Mouse (Mus musculus) hindbrain, embryonic 14.5 days (tissue): ENCODE measurements around the gene Dmap1. TPM values are rescaled to one million over a fixed set of nuclear protein-coding genes. Genes with fewer than 3 reads are reported as not detected.
A peak's percentile ranks its signal among the peaks of the same experiment; 100 is the strongest.

Source experiments
- ATAC-seq: fragments of 200-750 bp; cut with Nextera tagmentation; 2 replicates; pipeline ENCODE4 v1.8.0; 2017; ENCODE audit warnings: moderate number of reproducible peaks, mild to moderate bottlenecking, moderate TSS enrichment, moderate library complexity; ENCODE audit not compliant: low FRiP score
- DNase-seq: peaks from one replicate; pipeline ENCODE4 v3.0.0-alpha.2; 2015; ENCODE audit warnings: low spot score
- H3K27ac ChIP-seq: fragments of 300-500 bp; sonication (generic); 2 replicates; pipeline ENCODE4 v1.5.1; 2014; ENCODE audit warnings: mild to moderate bottlenecking, moderate library complexity
- H3K27me3 ChIP-seq: fragments of 300-500 bp; sonication (generic); 2 replicates; pipeline ENCODE4 v1.6.1; 2014; ENCODE audit warnings: mild to moderate bottlenecking, low read length, mixed read lengths; ENCODE audit not compliant: control insufficient read depth, insufficient read depth
- H3K36me3 ChIP-seq: fragments of 300-500 bp; sonication (generic); replicated peaks from 2 replicates; pipeline ENCODE4 v1.6.1; 2014; ENCODE audit not compliant: control insufficient read depth, insufficient read depth
- H3K4me1 ChIP-seq: fragments of 300-500 bp; sonication (generic); replicated peaks from 2 replicates; pipeline ENCODE4 v1.6.1; 2014; ENCODE audit warnings: antibody characterized with exemption, low read length, mixed read lengths; ENCODE audit not compliant: control insufficient read depth, insufficient read depth
- H3K4me2 ChIP-seq: fragments of 300-500 bp; sonication (generic); replicated peaks from 2 replicates; pipeline ENCODE4 v1.6.1; 2014; ENCODE audit warnings: mild to moderate bottlenecking, moderate library complexity
- H3K4me3 ChIP-seq: fragments of 300-500 bp; sonication (generic); replicated peaks from 2 replicates; pipeline ENCODE4 v1.5.1; 2014; ENCODE audit warnings: mild to moderate bottlenecking, low read length
- H3K9ac ChIP-seq: fragments of 300-500 bp; sonication (generic); 2 replicates; pipeline ENCODE4 v1.6.1; 2014
- H3K9me3 ChIP-seq: fragments of 300-500 bp; sonication (generic); 2 replicates; pipeline ENCODE4 v1.6.1; 2016; ENCODE audit warnings: low read length; ENCODE audit not compliant: control insufficient read depth
- WGBS: fragments of 180-500 bp; shearing (Covaris S2); extraction: QIAGEN DNeasy Blood & Tissue Kit; methylation state at CpG from one replicate; pipeline ENCODE4 v1.1.7; 2014; 5-methylcytosine and 5-hydroxymethylcytosine counted together
- polyA plus RNA-seq: library from polyadenylated mRNA; unstranded; fragments of >200 nt; fragmentation: Nextera tagmentation; extraction: Ambion mirVana; gene quantifications from 2 replicates; pipeline ENCODE4 v1.2.1, GENCODE M21; 2014

Dmap1 gene
- polyA plus RNA-seq, 1 experiment from 2014 or later, result 82.0 TPM

DNA sequence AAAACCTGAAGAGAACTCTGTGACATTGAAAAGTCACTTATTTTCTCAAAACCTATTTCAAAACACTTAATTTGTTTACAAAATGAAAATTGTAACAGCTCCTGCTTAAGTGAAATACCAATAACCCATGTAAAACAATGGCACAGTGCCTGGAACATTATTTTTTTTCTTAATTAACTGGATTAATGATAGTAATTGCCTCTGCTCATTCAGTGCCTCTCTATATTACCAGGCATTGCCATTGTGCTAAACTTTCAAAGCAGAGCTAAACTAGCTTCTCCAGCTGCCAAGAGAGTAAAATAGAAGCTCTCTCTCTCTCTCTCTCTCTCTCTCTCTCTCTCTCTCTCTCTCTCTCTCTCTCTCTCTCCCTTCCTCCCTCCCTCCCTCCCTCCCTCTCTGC, 390 bp upstream of the Dmap1 start:
- peak overlapping the region; percentile 95 for H3K4me2 ChIP-seq
- H3K9me3 ChIP-seq, result no peaks in the 10 kb centered on the region
- H3K27ac ChIP-seq, result 0 out of 2 replicates have a peak overlapping the region, but pooled peaks have one; percentile 1
- peak overlapping the region; percentile 83 for H3K4me3 ChIP-seq
- H3K27me3 ChIP-seq, result no peaks in the 10 kb centered on the region
- ATAC-seq, result peak; percentile 28; the same call in 1 of the 2 replicates
- peaks cover 14% of the 10 kb centered on the region; the same call in 1 of the 2 replicates for H3K4me1 ChIP-seq
- no peak for DNase-seq
- H3K9ac ChIP-seq, result peak overlapping the region; percentile 89
- H3K36me3 ChIP-seq, result peaks cover 32% of the 10 kb centered on the region

GRCm38 (mm10) chr4:117680963-117681362, 1.1 kb downstream of the Dmap1 start:
- H3K4me3 ChIP-seq, result peak overlapping the region; percentile 83; the same call in 1 of the 2 replicates
- WGBS, result 81% methylated on average over 6 of the region's 6 CpGs
- peaks cover 46% of the 10 kb centered on the region for H3K36me3 ChIP-seq
- H3K9me3 ChIP-seq, result no peaks in the 10 kb centered on the region
- peak overlapping the region; percentile 95 for H3K4me2 ChIP-seq
- no peaks in the 10 kb centered on the region for H3K27me3 ChIP-seq
- peaks cover 14% of the 10 kb centered on the region; the same call in 1 of the 2 replicates for H3K4me1 ChIP-seq
- ATAC-seq (no peak), DNase-seq (no peak)
- no peak overlapping the region for H3K9ac ChIP-seq
- H3K27ac ChIP-seq, result no peak overlapping the region

DNA sequence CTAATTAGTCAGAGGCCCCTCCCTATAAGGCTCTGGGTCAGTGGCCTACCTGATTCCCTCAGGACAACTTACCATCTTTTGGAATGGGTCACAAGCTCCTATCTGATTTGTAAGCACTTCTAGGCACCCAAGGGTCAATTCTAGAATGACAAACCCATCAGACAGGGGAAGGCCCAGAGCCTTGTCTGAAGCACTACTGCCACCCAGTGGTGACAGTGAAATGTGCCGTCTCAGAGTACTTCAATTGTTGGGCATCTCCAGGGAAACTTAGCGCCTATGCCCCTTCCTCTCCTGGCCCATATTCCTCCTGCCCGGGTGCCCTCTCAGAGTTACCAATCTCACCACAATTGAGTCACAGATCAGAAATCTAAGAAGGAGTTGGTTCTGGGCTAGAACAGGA, 5.2 kb downstream of the Dmap1 start:
- Histone ChIP-seq H3K9ac (no peak overlapping the region), H3K27ac (no peak overlapping the region), H3K36me3 (peaks cover 76% of the 10 kb centered on the region), H3K4me1 (peaks cover 8% of the 10 kb centered on the region; the same call in 1 of the 2 replicates), H3K9me3 (no peaks in the 10 kb centered on the region), H3K4me3 (no peak overlapping the region), H3K4me2 (no peak overlapping the region), H3K27me3 (no peaks in the 10 kb centered on the region)
- peak; percentile 93 for DNase-seq
- 8% methylated on average over 3 of the region's 3 CpGs for WGBS
- ATAC-seq, result peak; percentile 59

- no peak for ATAC-seq
- H3K9ac ChIP-seq, result no peak overlapping the region
- H3K36me3 ChIP-seq, result peaks cover 56% of the 10 kb centered on the region
- H3K4me1 ChIP-seq, result no peaks in the 10 kb centered on the region
- DNase-seq, result no peak
- H3K4me2 ChIP-seq, result no peak overlapping the region
- 87% methylated on average over 3 of the region's 3 CpGs for WGBS
- no peak overlapping the region for H3K4me3 ChIP-seq
- no peak overlapping the region for H3K27ac ChIP-seq
- no peaks in the 10 kb centered on the region for H3K27me3 ChIP-seq
- no peaks in the 10 kb centered on the region for H3K9me3 ChIP-seq
Observed at GRCm38 (mm10) chr4:117673901-117674300, 8.2 kb downstream of the Dmap1 start.

GRCm38 (mm10) chr4:117672042-117672441, 10.0 kb downstream of the Dmap1 start:
- Histone ChIP-seq H3K4me2 (no peak overlapping the region), H3K36me3 (peaks cover 40% of the 10 kb centered on the region), H3K9me3 (no peaks in the 10 kb centered on the region), H3K27me3 (no peaks in the 10 kb centered on the region), H3K9ac (no peak overlapping the region), H3K4me1 (no peaks in the 10 kb centered on the region), H3K27ac (no peak overlapping the region), H3K4me3 (no peak overlapping the region)
- no peak for ATAC-seq
- no peak for DNase-seq
- WGBS, result 56% methylated on average over 9 of the region's 9 CpGs

DNA sequence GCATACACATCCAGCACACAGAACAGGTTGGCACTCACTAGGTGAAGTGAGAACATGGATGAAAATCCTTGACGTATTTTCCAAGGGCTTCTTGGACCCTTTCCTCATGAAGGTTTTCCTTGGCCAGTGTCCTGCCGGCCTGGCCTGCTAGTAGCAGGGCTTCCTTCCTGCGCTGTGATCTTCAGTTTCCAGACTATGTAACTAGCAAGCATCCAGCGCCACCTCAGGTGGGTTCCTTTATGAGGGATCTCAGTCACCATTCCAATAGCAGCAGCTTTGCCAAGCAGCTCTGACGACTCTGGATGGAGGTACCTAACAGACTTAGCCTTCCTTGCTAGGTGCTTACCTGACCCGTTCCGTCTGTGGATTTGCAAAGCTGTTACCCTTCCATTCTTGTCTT, 12.2 kb downstream of the Dmap1 start:
- no peaks in the 10 kb centered on the region for H3K27me3 ChIP-seq
- ATAC-seq (no peak), DNase-seq (no peak)
- no peak overlapping the region for H3K27ac ChIP-seq
- H3K9ac ChIP-seq, result no peak overlapping the region
- no peaks in the 10 kb centered on the region for H3K9me3 ChIP-seq
- H3K4me3 ChIP-seq, result no peak overlapping the region
- peaks cover 19% of the 10 kb centered on the region for H3K36me3 ChIP-seq
- H3K4me1 ChIP-seq, result peaks cover 8% of the 10 kb centered on the region
- WGBS, result 81% methylated on average over 7 of the region's 7 CpGs
- no peak overlapping the region for H3K4me2 ChIP-seq

- no peak overlapping the region for H3K27ac ChIP-seq
- H3K27me3 ChIP-seq, result no peaks in the 10 kb centered on the region
- 56% methylated on average over 8 of the region's 8 CpGs for WGBS
Observed at GRCm38 (mm10) chr4:117666054-117666453, 16.0 kb downstream of the Dmap1 start.

DNA sequence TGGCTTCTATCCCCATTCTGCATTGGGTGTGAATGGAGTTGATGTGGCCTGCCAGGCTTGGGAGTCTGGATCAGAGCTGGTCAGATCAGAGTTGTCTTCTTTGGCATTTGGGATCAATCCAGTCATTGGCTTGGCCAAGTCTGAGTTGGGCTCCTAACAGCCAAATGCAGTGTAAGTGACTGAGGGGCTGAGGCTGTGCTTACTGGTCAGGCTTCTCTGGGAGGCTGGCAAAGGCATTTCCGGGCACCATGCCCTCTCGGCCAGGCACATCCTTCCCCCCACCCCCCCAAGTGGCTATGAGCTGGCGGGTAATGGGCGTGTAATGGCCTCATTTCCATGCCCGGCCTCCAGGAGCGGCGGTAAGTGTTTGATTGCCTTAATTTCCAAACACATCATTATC, 16.5 kb downstream of the Dmap1 start:
- Histone ChIP-seq H3K27ac (peak overlapping the region; percentile 34), H3K4me3 (no peak overlapping the region), H3K4me2 (no peak overlapping the region), H3K36me3 (no peaks in the 10 kb centered on the region), H3K4me1 (peaks cover 12% of the 10 kb centered on the region), H3K27me3 (no peaks in the 10 kb centered on the region), H3K9ac (no peak overlapping the region), H3K9me3 (no peaks in the 10 kb centered on the region)
- WGBS, result 63% methylated on average over 7 of the region's 7 CpGs
- ATAC-seq (peak; percentile 56), DNase-seq (no peak)

More at GRCm38 (mm10) chr4:117666054-117666453, 16.0 kb downstream of the Dmap1 start:
- ATAC-seq (no peak), DNase-seq (no peak)
- no peaks in the 10 kb centered on the region for H3K9me3 ChIP-seq
- no peaks in the 10 kb centered on the region for H3K36me3 ChIP-seq
- no peak overlapping the region for H3K4me2 ChIP-seq
- peaks cover 12% of the 10 kb centered on the region for H3K4me1 ChIP-seq
- no peak overlapping the region for H3K9ac ChIP-seq
- no peak overlapping the region for H3K4me3 ChIP-seq

- ATAC-seq, result peak; percentile 55; the same call in 1 of the 2 replicates
- no peak overlapping the region for H3K4me2 ChIP-seq
- DNase-seq, result no peak
- H3K27ac ChIP-seq, result peak overlapping the region; percentile 34; the same call in 1 of the 2 replicates
- H3K36me3 ChIP-seq, result no peaks in the 10 kb centered on the region
- H3K9me3 ChIP-seq, result no peaks in the 10 kb centered on the region
- H3K27me3 ChIP-seq, result no peaks in the 10 kb centered on the region
- peaks cover 12% of the 10 kb centered on the region for H3K4me1 ChIP-seq
- no peak overlapping the region for H3K4me3 ChIP-seq
- WGBS, result 58% methylated on average over 10 of the region's 10 CpGs
- H3K9ac ChIP-seq, result no peak overlapping the region
Observed at GRCm38 (mm10) chr4:117664411-117665137, 17.5 kb downstream of the Dmap1 start.
